ENCODE assay signal across 10 mouse cellular contexts in the genomic region with DNA sequence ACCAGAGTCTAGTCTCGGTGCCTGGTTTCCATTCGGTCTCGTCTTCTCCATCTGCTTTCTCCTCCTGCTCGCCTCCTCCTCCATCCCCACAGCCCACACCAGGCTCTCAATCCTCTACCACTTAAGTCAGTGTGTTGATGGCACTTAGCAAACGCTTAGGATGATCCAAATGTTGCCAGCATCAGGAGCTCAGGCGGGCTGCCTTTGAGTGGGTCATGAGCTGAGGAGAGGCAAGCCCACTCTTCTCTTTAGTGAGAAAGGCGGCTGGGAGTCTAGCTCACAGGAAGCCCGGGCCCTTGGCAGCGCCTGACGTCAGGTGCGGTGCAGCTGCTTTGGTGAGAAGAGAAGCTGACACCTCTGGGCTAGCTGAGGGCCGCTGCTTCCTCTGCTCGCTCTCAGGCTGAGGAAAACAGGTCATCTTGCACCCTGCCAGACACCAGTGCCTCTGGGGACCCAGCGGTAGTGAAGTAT. TPM values are rescaled to one million over a fixed set of nuclear protein-coding genes. Genes with fewer than 3 reads are reported as not detected.
DNase-seq lines count a peak whose midpoint lies in the region; ATAC-seq and TF ChIP-seq lines count a peak whose summit lies in the region.
"Had no signal": no experiment of that assay in that cellular context is flagged by ENCODE, and none has a peak within 500 bp of the region (broad histone marks: within the 10 kb centered on the region; RNA-seq: fewer than 3 reads in every experiment).

No protein-coding gene starts in this region.

- DNase-seq in kidney, postnatal 10 days, result peak; percentile 18
- no peak for DNase-seq in kidney, adult 18-20 months
- no peak for DNase-seq in ES-E14 (ENCODE audit: low read depth, low spot score)
- DNase-seq in left cerebral cortex, postnatal 25 days (ENCODE audit: low spot score in 2 of 2), result peak; percentile 37 to 90
- DNase-seq in spleen, postnatal 14 days (ENCODE audit: low spot score in 2 of 2), result peak; percentile 31 to 45
- no peak for DNase-seq in ovary, postnatal 10 days (ENCODE audit: low spot score)
- no peak for DNase-seq in adrenal gland, postnatal 10 days
- DNase-seq: forebrain, postnatal 0 days had no signal

- intact Hi-C loops in left cerebral cortex, postnatal 25 days (cut with DNase I), result loop anchor here (2.0 to 5.0 kb wide), 3 partner anchors 41 to 91 kb away; no protein-coding TSS in a partner anchor

- no peak overlapping the region for H3K27ac ChIP-seq in ES-E14 (ENCODE audit: insufficient read depth, low read depth, low read length, poor library complexity, severe bottlenecking)
- no peak overlapping the region for H3K27ac ChIP-seq in hindbrain, embryonic 16.5 days (ENCODE audit: low read depth, low read length)
- H3K27ac ChIP-seq: limb, embryonic 15.5 days had no signal

- H3K4me1 ChIP-seq in ES-E14 (ENCODE audit: control insufficient read depth in 2 of 2, insufficient read depth in 2 of 2, low read length in 2 of 2, poor library complexity in 1 of 2), result peaks cover 6 to 14% of the 10 kb centered on the region in 2 experiments; a peak in 3 of 4 replicates
- H3K4me1 ChIP-seq in hindbrain, embryonic 16.5 days (ENCODE audit: control insufficient read depth, insufficient read depth, low read depth, low read length), result no peaks in the 10 kb centered on the region

- in situ Hi-C loops in ES-E14 (cut with MboI; ENCODE audit: low sequenced_read_pairs in 2 of 2, unreplicated experiment in 2 of 2), result no loop called here

- 83% methylated on average over 14 of the region's 14 CpGs for WGBS in hindbrain, embryonic 16.5 days

- H3K27me3 ChIP-seq in hindbrain, embryonic 16.5 days (replicated peaks; ENCODE audit: control insufficient read depth, insufficient read depth, low read length), result no peaks in the 10 kb centered on the region
- H3K27me3 ChIP-seq: limb, embryonic 15.5 days had no signal

- no peaks in the 10 kb centered on the region for H3K36me3 ChIP-seq in ES-E14 (ENCODE audit: control insufficient read depth, insufficient read depth, low read length, poor library complexity, severe bottlenecking)
- no peaks in the 10 kb centered on the region for H3K36me3 ChIP-seq in hindbrain, embryonic 16.5 days (ENCODE audit: control insufficient read depth, insufficient read depth, low read length)
- H3K36me3 ChIP-seq: limb, embryonic 15.5 days had no signal

- no peak overlapping the region for H3K4me2 ChIP-seq in hindbrain, embryonic 16.5 days (ENCODE audit: low read length)
- H3K4me2 ChIP-seq: limb, embryonic 15.5 days had no signal

- peak overlapping the region; percentile 28; the same call in 1 of the 2 replicates for H3K9ac ChIP-seq in ES-E14 (ENCODE audit: insufficient read depth, low read depth, low read length, poor library complexity, severe bottlenecking)
- no peak overlapping the region for H3K9ac ChIP-seq in hindbrain, embryonic 16.5 days (ENCODE audit: low read depth, low read length)
- H3K9ac ChIP-seq: forebrain, postnatal 0 days; limb, embryonic 15.5 days had no signal

- peak overlapping the region; percentile 21 to 32; a peak in 3 of 4 replicates for H3K4me3 ChIP-seq in ES-E14 (ENCODE audit: insufficient read depth in 1 of 2, low read depth in 1 of 2, low read length in 2 of 2, poor library complexity in 1 of 2, severe bottlenecking in 1 of 2)
- H3K4me3 ChIP-seq in hindbrain, embryonic 16.5 days (ENCODE audit: low read length), result no peak overlapping the region
- H3K4me3 ChIP-seq: limb, embryonic 15.5 days had no signal

- ATAC-seq in hindbrain, embryonic 16.5 days, result no peak
- ATAC-seq: forebrain, postnatal 0 days had no signal

- no peaks in the 10 kb centered on the region for H3K9me3 ChIP-seq in ES-E14 (ENCODE audit: control insufficient read depth, insufficient read depth, low read depth, low read length)
- H3K9me3 ChIP-seq in hindbrain, embryonic 16.5 days (ENCODE audit: control insufficient read depth, low read length), result no peaks in the 10 kb centered on the region
- H3K9me3 ChIP-seq: limb, embryonic 15.5 days had no signal

TF ChIP-seq in ES-E14, 5 proteins besides CTCF, POLR2A, EP300 and RAD21:
- TF ChIP-seq MAFK (IDR thresholded peaks at IDR 0.05; ENCODE audit: insufficient read depth, low read depth, low read length) (no peak), HCFC1 (IDR thresholded peaks at IDR 0.05; ENCODE audit: borderline replicate concordance, insufficient read depth, low read length) (no peak), ZNF384 (IDR thresholded peaks at IDR 0.05; ENCODE audit: low read depth, low read length) (no peak), CHD2 (IDR thresholded peaks at IDR 0.05; ENCODE audit: low read depth, low read length) (no peak), ZC3H11A (IDR thresholded peaks at IDR 0.05; ENCODE audit: borderline replicate concordance, low read depth, low read length) (no peak)
TF ChIP-seq in ES-E14: peak in this region for 0.

RNA-seq across cellular contexts. Expression of a gene that starts 15.0 kb away (rescaled TPM):
- total RNA-seq in ES-E14 (2012; rRNA removed), result 309 and 509 TPM in 2 replicates
- 100 to 1,000 TPM; 138 to 140 TPM for total RNA-seq in left cerebral cortex, postnatal 25 days (2021)
- polyA plus RNA-seq in hindbrain, embryonic 16.5 days (2015; fragmentation: Nextera tagmentation; extraction: Ambion mirVana), result 53.2 and 55.6 TPM in 2 replicates
- total RNA-seq in adrenal gland, postnatal 10 days (2021), result 10 to 100 TPM; 19.0 to 19.9 TPM

RNA-seq across cellular contexts. Expression of a gene that starts 54.1 kb away (rescaled TPM):
- total RNA-seq in ES-E14 (2012; rRNA removed), result 37.0 and 38.8 TPM in 2 replicates
- total RNA-seq in left cerebral cortex, postnatal 25 days (2021), result 10 to 100 TPM; 10.9 to 11.3 TPM
- 18.7 and 19.8 TPM in 2 replicates for polyA plus RNA-seq in hindbrain, embryonic 16.5 days (2015; fragmentation: Nextera tagmentation; extraction: Ambion mirVana)
- 10 to 100 TPM; 17.3 to 20.2 TPM for total RNA-seq in adrenal gland, postnatal 10 days (2021)

Comparison
In these comparisons a context has a peak if more than half of its experiments do, and no peak if none do; other contexts are left out.
1. DNase-seq: peak in kidney, postnatal 10 days (single experiment), left cerebral cortex, postnatal 25 days (2 of 2) and spleen, postnatal 14 days (2 of 2); none in kidney, adult 18-20 months (single experiment), ES-E14 (single experiment), ovary, postnatal 10 days (single experiment) and adrenal gland, postnatal 10 days (single experiment).
2. RNA of a gene that starts 15.0 kb away (total RNA-seq): 309 to 509 TPM in ES-E14 and 138 to 140 TPM in left cerebral cortex, postnatal 25 days; 19.0 to 19.9 TPM in adrenal gland, postnatal 10 days; every median in the first group is over 4 times any median in the second.